Mouse (Mus musculus) stomach, embryonic 15.5 days (tissue): ENCODE results near the gene Adi1. TPM values are rescaled to one million over a fixed set of nuclear protein-coding genes. Genes with fewer than 3 reads are reported as not detected.

Experiments used
- ATAC-seq: fragments of 200-750 bp; cut with Nextera tagmentation; 2 replicates; pipeline ENCODE4 v1.8.0; 2017; ENCODE audit warnings: low read depth, moderate number of reproducible peaks, moderate TSS enrichment; ENCODE audit not compliant: insufficient read depth, low FRiP score
- H3K27ac ChIP-seq: fragments of 300-500 bp; sonication (generic); 2 replicates; pipeline ENCODE4 v1.5.1; 2015; ENCODE audit warnings: mild to moderate bottlenecking, inconsistent platforms
- H3K27me3 ChIP-seq: fragments of 300-500 bp; sonication (generic); replicated peaks from 2 replicates; pipeline ENCODE4 v1.6.1; 2015; ENCODE audit warnings: inconsistent platforms
- H3K36me3 ChIP-seq: fragments of 300-500 bp; sonication (generic); 2 replicates; pipeline ENCODE4 v1.6.1; 2015; ENCODE audit warnings: inconsistent platforms
- H3K4me1 ChIP-seq: fragments of 300-500 bp; sonication (generic); 2 replicates; pipeline ENCODE4 v1.6.1; 2015; ENCODE audit warnings: inconsistent platforms
- H3K4me2 ChIP-seq: fragments of 300-500 bp; sonication (generic); 2 replicates; pipeline ENCODE4 v1.6.1; 2015; ENCODE audit warnings: mild to moderate bottlenecking, inconsistent platforms
- H3K4me3 ChIP-seq: fragments of 300-500 bp; sonication (generic); replicated peaks from 2 replicates; pipeline ENCODE4 v1.5.1; 2015; ENCODE audit warnings: inconsistent platforms
- H3K9ac ChIP-seq: fragments of 300-500 bp; sonication (generic); 2 replicates; pipeline ENCODE4 v1.6.1; 2015; ENCODE audit warnings: inconsistent platforms
- H3K9me3 ChIP-seq: fragments of 300-500 bp; sonication (generic); 2 replicates; pipeline ENCODE4 v1.6.1; 2016; ENCODE audit warnings: inconsistent platforms
- WGBS: fragments of 180-500 bp; shearing (Covaris S2); methylation state at CpG from one replicate; pipeline ENCODE4 v1.1.7; 2015; 5-methylcytosine and 5-hydroxymethylcytosine counted together
- polyA plus RNA-seq: library from polyadenylated mRNA; unstranded; fragments of >200 nt; fragmentation: Nextera tagmentation; extraction: Ambion mirVana; gene quantifications from 2 replicates; pipeline ENCODE4 v1.2.1, GENCODE M21; 2015

Adi1 gene
- polyA plus RNA-seq, 1 experiment from 2014 or later = 76.7 TPM

DNA sequence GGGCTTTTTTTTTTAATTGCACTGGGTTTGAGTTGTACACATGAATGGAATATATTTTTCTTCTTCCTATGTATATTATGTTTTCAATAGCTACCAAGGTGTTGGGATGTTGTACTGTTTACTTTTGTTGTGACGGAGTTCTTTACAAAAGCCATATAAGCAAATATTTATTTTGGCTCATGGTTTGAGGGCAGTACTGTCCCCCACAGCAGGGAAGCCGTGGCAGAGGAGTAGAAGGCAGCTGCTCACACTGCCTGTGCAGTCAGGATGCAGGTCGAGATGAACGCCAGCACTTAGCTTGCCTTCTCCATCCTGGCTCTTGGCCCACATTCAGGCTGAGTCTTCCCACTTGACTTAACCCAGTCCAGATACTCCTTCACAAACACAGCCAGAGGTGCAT, 8.3 kb upstream of the Adi1 start:
- H3K27ac ChIP-seq = no peak overlapping the region
- 55% methylated on average over 4 of the region's 4 CpGs for WGBS
- ATAC-seq = no peak
- H3K36me3 ChIP-seq = no peaks in the 10 kb centered on the region
- H3K9me3 ChIP-seq = no peaks in the 10 kb centered on the region
- peaks cover 11% of the 10 kb centered on the region; the same call in 1 of the 2 replicates for H3K4me1 ChIP-seq
- H3K27me3 ChIP-seq = no peaks in the 10 kb centered on the region
- H3K4me3 ChIP-seq = no peak overlapping the region
- H3K4me2 ChIP-seq = no peak overlapping the region
- no peak overlapping the region for H3K9ac ChIP-seq

DNA sequence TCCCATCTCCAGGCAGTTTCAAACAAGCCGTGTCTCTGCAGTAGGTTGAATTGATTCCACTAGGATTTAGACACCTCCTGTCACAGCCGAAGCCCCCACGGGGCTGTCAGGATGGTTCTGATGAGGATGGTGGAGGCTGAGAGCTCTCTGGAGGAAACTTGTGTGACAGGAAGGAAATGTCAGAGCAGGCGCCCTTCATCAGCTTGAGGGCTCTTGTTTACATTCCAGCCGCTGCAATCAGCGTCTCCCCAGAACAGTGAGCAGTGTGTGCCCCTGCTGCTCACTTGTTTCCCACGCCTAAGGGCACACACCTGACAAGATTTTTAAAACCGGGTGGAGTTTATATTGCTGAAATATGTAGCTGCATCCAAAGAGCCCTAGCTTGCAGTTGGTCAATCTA, 7.7 kb upstream of the Adi1 start:
- Histone ChIP-seq H3K27ac (no peak overlapping the region), H3K9me3 (no peaks in the 10 kb centered on the region), H3K9ac (no peak overlapping the region), H3K4me3 (no peak overlapping the region), H3K36me3 (no peaks in the 10 kb centered on the region), H3K4me2 (no peak overlapping the region), H3K4me1 (peaks cover 11% of the 10 kb centered on the region; the same call in 1 of the 2 replicates), H3K27me3 (no peaks in the 10 kb centered on the region)
- ATAC-seq = no peak
- 7% methylated on average over 8 of the region's 8 CpGs for WGBS

DNA sequence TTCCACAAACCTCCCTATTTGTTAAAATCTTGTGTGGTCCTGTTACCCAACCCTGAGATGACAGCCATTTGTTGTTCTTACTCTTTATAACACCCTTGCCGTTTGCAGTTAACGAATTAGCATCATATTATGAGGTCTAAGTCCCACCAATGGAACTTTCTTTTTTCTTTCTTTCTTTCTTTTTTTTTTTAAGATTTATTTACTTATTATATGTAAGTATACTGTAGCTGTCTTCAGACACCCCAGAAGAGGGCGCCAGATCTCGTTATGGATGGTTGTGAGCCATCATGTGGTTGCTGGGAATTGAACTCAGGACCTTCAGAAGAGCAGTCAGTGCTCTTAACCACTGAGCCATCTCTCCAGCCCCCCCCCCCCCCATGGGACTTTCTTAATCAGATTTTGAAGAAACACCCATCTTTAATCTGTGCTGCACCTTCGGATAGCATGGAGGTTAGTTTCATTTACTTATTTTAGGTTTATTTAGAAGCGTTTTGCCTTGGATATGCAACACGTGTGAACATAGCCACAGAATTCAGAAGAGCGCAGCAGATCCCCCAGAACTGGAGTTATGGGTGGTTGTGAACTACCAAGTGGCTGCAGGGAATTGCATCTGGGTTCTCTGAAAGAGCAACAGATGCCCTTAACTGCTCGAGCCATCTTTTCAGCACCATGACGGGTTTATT, 852 bp upstream of the Adi1 start:
- Histone ChIP-seq H3K9me3 (no peaks in the 10 kb centered on the region), H3K36me3 (no peaks in the 10 kb centered on the region), H3K4me1 (peaks cover 9% of the 10 kb centered on the region), H3K4me3 (peak overlapping the region; percentile 68), H3K9ac (no peak overlapping the region), H3K27ac (0 out of 2 replicates have a peak overlapping the region, but pooled peaks have one; percentile 96), H3K27me3 (no peaks in the 10 kb centered on the region), H3K4me2 (peak overlapping the region; percentile 74)
- 82% methylated on average over 10 of the region's 10 CpGs for WGBS
- no peak for ATAC-seq

DNA sequence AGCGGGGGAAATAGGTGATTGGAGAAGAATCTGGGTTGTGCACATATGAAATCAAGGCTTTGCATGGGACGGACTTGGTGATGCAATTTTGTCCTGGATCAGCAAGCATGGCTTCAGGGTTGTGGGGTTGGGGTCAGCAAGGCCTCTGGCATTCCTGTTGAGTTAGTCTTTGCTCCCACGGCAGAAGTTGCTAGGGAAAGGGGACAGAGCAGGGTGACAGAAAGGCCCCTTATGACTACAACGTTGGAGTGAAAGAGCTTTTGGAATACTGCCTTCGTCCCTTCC, 836 bp downstream of the Adi1 start:
- Histone ChIP-seq H3K9me3 (no peaks in the 10 kb centered on the region), H3K4me1 (peaks cover 9% of the 10 kb centered on the region), H3K27me3 (no peaks in the 10 kb centered on the region), H3K27ac (peak overlapping the region; percentile 96), H3K4me3 (peak overlapping the region; percentile 68), H3K9ac (peak overlapping the region; percentile 58; the same call in 1 of the 2 replicates), H3K36me3 (no peaks in the 10 kb centered on the region), H3K4me2 (peak overlapping the region; percentile 74)
- no peak for ATAC-seq
- WGBS = 57% methylated on average over 5 of the region's 5 CpGs

DNA sequence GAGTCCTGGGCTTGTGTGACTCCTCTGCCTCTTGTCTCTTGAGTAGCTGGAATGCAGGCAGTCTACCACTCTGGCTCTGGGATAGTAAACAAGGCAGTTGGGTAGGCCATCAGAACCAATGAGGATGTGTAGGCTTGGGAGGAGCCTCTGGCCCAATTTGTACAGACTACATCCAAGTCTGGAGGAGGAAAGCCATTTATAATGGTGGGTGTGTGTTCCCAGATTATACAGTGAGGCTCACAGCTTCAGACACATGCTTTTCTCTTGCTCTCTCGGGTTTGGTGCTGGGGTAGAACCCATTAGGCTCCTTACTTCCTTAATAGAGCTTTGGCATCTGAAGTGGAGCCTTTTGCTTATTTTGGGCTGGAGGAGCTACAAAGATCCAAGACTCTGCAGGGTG, 9.6 kb downstream of the Adi1 start:
- no peaks in the 10 kb centered on the region for H3K9me3 ChIP-seq
- H3K4me2 ChIP-seq = no peak overlapping the region
- no peak for ATAC-seq
- no peak overlapping the region for H3K9ac ChIP-seq
- no peak overlapping the region for H3K27ac ChIP-seq
- H3K4me1 ChIP-seq = no peaks in the 10 kb centered on the region
- H3K4me3 ChIP-seq = no peak overlapping the region
- H3K36me3 ChIP-seq = peaks cover 11% of the 10 kb centered on the region; the same call in 1 of the 2 replicates
- 84% methylated on average over 1 of the region's 1 CpGs for WGBS
- H3K27me3 ChIP-seq = no peaks in the 10 kb centered on the region

DNA sequence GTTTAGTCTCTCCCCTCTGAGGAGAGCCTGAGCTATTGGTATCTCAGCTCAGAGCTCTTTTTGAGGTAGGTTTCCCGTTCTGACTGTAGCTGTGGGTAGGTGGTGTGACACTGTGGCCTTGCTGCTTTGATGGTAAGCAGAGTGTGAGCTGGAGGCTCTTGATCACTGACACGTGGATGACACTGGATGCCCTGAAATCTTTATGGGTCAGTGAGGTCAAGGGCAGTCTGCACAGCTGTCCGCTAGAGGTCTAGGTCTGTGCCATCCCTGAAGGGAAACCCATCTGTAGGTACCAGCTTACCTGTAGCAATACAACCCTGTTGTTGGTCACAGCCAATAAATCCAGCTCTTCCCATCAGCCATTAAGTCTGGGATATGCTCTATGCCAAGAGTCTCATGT, 10.7 kb downstream of the Adi1 start:
- peaks cover 14% of the 10 kb centered on the region; the same call in 1 of the 2 replicates for H3K36me3 ChIP-seq
- H3K27ac ChIP-seq = no peak overlapping the region
- no peaks in the 10 kb centered on the region for H3K27me3 ChIP-seq
- H3K4me2 ChIP-seq = no peak overlapping the region
- H3K9ac ChIP-seq = no peak overlapping the region
- H3K9me3 ChIP-seq = no peaks in the 10 kb centered on the region
- H3K4me3 ChIP-seq = no peak overlapping the region
- 60% methylated on average over 3 of the region's 3 CpGs for WGBS
- no peaks in the 10 kb centered on the region for H3K4me1 ChIP-seq
- ATAC-seq = no peak

DNA sequence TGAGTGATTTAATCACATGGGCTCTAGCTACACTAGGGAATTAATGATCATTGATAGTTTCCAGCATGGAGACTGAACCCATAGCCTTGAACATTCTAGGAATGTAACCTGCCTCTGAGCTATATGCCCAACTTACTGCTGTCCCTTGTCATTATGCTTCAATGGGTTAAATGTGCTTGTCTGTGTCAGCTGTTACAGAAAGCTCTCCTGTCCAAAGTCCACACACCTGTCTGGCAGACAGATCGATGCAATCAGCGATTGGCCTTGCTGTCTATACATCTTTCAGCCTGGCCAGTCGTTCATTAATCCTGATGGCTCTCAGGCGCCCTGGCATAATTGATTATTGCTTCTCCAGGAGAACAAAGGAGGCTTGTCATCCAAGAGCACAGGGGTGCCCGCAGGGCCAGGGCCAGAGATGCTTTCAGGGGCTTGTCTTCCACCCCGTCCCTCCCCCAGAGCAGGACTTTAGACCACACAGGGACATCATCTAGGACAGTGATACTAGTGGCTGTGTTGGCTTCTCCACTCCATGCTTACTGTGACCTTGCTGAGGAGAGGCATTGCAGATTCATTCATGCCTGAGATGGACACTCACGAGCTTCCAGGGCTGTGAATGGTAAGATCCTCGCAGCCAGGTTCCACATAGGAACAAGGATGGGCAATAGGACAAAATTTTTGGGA, 11.3 kb downstream of the Adi1 start:
- no peaks in the 10 kb centered on the region for H3K27me3 ChIP-seq
- no peak overlapping the region for H3K4me3 ChIP-seq
- no peak overlapping the region for H3K27ac ChIP-seq
- H3K4me1 ChIP-seq = no peaks in the 10 kb centered on the region
- peak; percentile 41; the same call in 1 of the 2 replicates for ATAC-seq
- no peak overlapping the region for H3K9ac ChIP-seq
- no peaks in the 10 kb centered on the region for H3K9me3 ChIP-seq
- no peak overlapping the region for H3K4me2 ChIP-seq
- H3K36me3 ChIP-seq = peaks cover 19% of the 10 kb centered on the region; the same call in 1 of the 2 replicates
- 58% methylated on average over 8 of the region's 8 CpGs for WGBS

DNA sequence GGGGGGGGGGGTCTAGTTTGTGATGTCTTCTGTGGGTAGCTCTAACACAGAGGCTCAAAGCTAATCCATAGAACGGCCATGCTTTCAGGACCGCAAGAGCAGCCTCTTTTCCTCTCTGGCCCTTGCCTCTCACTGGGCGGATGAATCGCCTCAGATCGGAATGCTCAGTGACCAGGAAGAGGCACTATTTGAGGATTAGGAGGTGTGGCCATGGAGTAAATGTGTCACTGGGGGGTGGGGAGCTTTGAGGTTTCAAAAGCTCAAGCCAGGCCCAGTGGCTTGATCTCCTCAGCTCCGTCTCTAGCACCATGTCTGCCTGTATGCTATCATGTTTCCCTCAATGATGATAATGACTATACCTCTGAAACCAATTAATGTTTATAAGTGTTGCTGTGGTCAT, 14.0 kb downstream of the Adi1 start:
- H3K27ac ChIP-seq = no peak overlapping the region
- no peak overlapping the region for H3K4me2 ChIP-seq
- H3K4me3 ChIP-seq = no peak overlapping the region
- H3K4me1 ChIP-seq = no peaks in the 10 kb centered on the region
- WGBS = 89% methylated on average over 6 of the region's 6 CpGs
- no peak overlapping the region for H3K9ac ChIP-seq
- ATAC-seq = no peak
- H3K27me3 ChIP-seq = no peaks in the 10 kb centered on the region
- H3K9me3 ChIP-seq = no peaks in the 10 kb centered on the region
- H3K36me3 ChIP-seq = peaks cover 14% of the 10 kb centered on the region; the same call in 1 of the 2 replicates

DNA sequence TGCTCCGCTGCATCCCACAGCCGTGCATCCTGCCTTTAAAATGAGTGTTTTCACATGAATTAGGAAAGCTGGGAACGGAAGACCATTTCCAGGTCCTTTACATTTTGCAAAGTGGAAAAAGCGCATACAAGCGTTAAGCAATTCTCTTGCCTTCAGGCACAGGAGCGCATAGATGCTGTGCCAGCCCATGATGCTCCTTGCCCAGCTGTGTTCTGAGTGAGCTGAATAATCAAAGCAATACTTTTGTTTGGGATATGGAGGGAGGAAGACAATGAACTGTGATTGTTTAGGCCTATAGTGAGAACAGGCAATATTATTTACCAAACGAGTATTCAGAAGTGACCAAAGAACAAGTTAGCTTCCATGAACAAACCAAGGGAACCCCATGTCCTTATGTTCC, 15.7 kb downstream of the Adi1 start:
- no peak overlapping the region for H3K27ac ChIP-seq
- no peaks in the 10 kb centered on the region for H3K9me3 ChIP-seq
- no peak overlapping the region for H3K4me2 ChIP-seq
- H3K4me1 ChIP-seq = no peaks in the 10 kb centered on the region
- 91% methylated on average over 7 of the region's 7 CpGs for WGBS
- H3K9ac ChIP-seq = no peak overlapping the region
- peaks cover 28% of the 10 kb centered on the region; the same call in 1 of the 2 replicates for H3K36me3 ChIP-seq
- no peak for ATAC-seq
- H3K4me3 ChIP-seq = no peak overlapping the region
- H3K27me3 ChIP-seq = no peaks in the 10 kb centered on the region

DNA sequence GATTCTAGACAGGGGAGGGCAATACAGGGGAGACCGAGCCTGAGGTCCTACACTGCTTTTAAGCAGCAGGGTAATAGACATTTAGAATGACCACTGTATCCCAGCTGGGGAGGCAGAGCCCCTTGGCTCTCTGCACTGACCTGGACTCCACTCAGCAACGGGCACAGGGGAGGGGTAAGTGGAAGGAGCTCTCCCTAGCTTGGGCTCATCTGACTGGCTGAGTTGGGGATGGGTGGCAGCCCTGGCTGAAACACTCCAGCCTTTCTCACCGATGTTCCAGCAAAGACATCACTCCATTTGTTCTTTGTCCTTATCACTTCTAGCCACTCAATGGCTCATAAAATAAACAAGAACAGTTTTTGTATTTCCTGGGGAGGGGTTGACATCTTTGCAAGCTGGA, 18.7 kb downstream of the Adi1 start:
- no peak overlapping the region for H3K9ac ChIP-seq
- H3K4me1 ChIP-seq = no peaks in the 10 kb centered on the region
- H3K4me2 ChIP-seq = no peak overlapping the region
- H3K27ac ChIP-seq = no peak overlapping the region
- peaks cover 37% of the 10 kb centered on the region for H3K36me3 ChIP-seq
- no peak for ATAC-seq
- no peaks in the 10 kb centered on the region for H3K9me3 ChIP-seq
- H3K27me3 ChIP-seq = no peaks in the 10 kb centered on the region
- WGBS = 52% methylated on average over 3 of the region's 3 CpGs
- H3K4me3 ChIP-seq = no peak overlapping the region

DNA sequence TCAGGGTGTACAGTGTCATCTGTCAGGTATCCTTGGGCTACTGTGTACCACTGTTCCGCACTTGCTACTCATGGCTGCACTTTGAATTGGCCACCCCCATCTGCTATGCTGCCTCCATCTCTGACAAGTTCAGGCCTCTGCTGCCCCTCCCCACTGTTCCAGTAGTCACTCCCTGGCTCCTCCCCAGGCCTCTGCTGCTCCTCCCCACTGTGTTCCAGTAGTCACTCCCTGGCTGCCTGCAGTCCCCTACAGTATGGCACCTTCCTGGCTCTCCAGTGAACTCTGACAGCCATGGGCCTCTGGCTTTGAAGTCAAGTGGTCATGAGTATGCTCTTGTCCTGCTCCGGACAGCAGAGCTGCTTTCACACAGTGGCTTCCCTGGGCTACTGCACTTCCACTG, 19.2 kb downstream of the Adi1 start:
- ATAC-seq = no peak
- Histone ChIP-seq H3K4me2 (no peak overlapping the region), H3K36me3 (peaks cover 34% of the 10 kb centered on the region), H3K4me3 (no peak overlapping the region), H3K27me3 (no peaks in the 10 kb centered on the region), H3K4me1 (no peaks in the 10 kb centered on the region), H3K9ac (no peak overlapping the region), H3K9me3 (no peaks in the 10 kb centered on the region), H3K27ac (no peak overlapping the region)
- 67% methylated on average over 2 of the region's 2 CpGs for WGBS

DNA sequence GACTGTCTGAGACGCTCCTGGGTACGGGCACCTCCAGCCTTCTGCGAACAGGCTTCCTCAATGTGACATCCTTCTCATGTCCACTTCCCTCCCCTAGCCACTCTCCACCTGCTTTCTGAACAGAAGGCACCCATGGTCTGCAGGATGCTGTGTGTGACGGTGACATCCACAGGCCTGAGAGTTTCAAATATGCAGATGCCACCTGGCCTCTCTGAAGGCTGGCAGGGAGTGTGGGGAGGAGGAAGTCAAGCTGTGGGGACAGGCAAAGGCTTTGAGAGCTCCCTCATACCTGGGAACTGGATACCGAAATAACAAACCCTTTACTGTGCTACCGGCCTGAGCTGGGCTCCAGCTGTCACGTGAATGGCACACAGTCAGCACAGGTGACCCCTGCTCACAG, 19.7 kb downstream of the Adi1 start:
- Histone ChIP-seq H3K9ac (no peak overlapping the region), H3K4me1 (no peaks in the 10 kb centered on the region), H3K4me2 (no peak overlapping the region), H3K4me3 (no peak overlapping the region), H3K9me3 (no peaks in the 10 kb centered on the region), H3K27me3 (no peaks in the 10 kb centered on the region), H3K27ac (no peak overlapping the region), H3K36me3 (peaks cover 30% of the 10 kb centered on the region)
- no peak for ATAC-seq
- WGBS = 84% methylated on average over 7 of the region's 7 CpGs
